Mouse (Mus musculus): Measurements from ENCODE around the gene Polr2b.

GRCm38 (mm10) chr5:77355307-77356265, 45.6 kb downstream of the Polr2b start:
- no peak for TF ChIP-seq CTCF (IDR thresholded peaks at IDR 0.05; ENCODE audit: low read depth)
- TF ChIP-seq EP300 (IDR thresholded peaks at IDR 0.05; ENCODE audit: low read depth): no peak
